Mouse (Mus musculus) hindbrain, embryonic 16.5 days (tissue): ENCODE data around the gene Nek8. TPM values are rescaled to one million over a fixed set of nuclear protein-coding genes. Genes with fewer than 3 reads are reported as not detected.
"Not testable (repeated sequence)": the region's sequence is repeated elsewhere in the genome, so short reads cannot be mapped to it uniquely, and the experiment has no call there.

Experiments used
- ATAC-seq: fragments of 200-750 bp; cut with Nextera tagmentation; 2 replicates; pipeline ENCODE4 v1.8.0; 2017; ENCODE audit warnings: moderate TSS enrichment, moderate library complexity
- H3K27ac ChIP-seq: fragments of 300-500 bp; sonication (generic); 2 replicates; pipeline ENCODE4 v1.5.1; 2014; ENCODE audit warnings: low read depth, mild to moderate bottlenecking, control low read depth, low read length, moderate library complexity
- H3K27me3 ChIP-seq: fragments of 300-500 bp; sonication (generic); replicated peaks from 2 replicates; pipeline ENCODE4 v1.6.1; 2014; ENCODE audit warnings: low read length; ENCODE audit not compliant: control insufficient read depth, insufficient read depth
- H3K36me3 ChIP-seq: fragments of 300-500 bp; sonication (generic); 2 replicates; pipeline ENCODE4 v1.6.1; 2014; ENCODE audit warnings: mild to moderate bottlenecking, low read length, moderate library complexity, mixed read lengths; ENCODE audit not compliant: control insufficient read depth, insufficient read depth
- H3K4me1 ChIP-seq: fragments of 300-500 bp; sonication (generic); 2 replicates; pipeline ENCODE4 v1.6.1; 2014; ENCODE audit warnings: low read depth, low read length; ENCODE audit not compliant: control insufficient read depth, insufficient read depth
- H3K4me2 ChIP-seq: fragments of 300-500 bp; sonication (generic); 2 replicates; pipeline ENCODE4 v1.6.1; 2014; ENCODE audit warnings: mild to moderate bottlenecking, low read length, control low read depth, moderate library complexity
- H3K4me3 ChIP-seq: fragments of 300-500 bp; sonication (generic); 2 replicates; pipeline ENCODE4 v1.5.1; 2014; ENCODE audit warnings: mild to moderate bottlenecking, low read length, control low read depth, moderate library complexity
- H3K9ac ChIP-seq: fragments of 300-500 bp; sonication (generic); 2 replicates; pipeline ENCODE4 v1.6.1; 2014; ENCODE audit warnings: low read depth, mild to moderate bottlenecking, control low read depth, low read length, moderate library complexity
- H3K9me3 ChIP-seq: fragments of 300-500 bp; sonication (generic); 2 replicates; pipeline ENCODE4 v1.6.1; 2014; ENCODE audit warnings: mild to moderate bottlenecking, low read length, moderate library complexity; ENCODE audit not compliant: control insufficient read depth
- WGBS: fragments of 180-500 bp; shearing (Covaris S2); extraction: QIAGEN DNeasy Blood & Tissue Kit; methylation state at CpG from one replicate; pipeline ENCODE4 v1.1.7; 2014; 5-methylcytosine and 5-hydroxymethylcytosine counted together
- polyA plus RNA-seq: library from polyadenylated mRNA; unstranded; fragments of >200 nt; fragmentation: Nextera tagmentation; extraction: Ambion mirVana; gene quantifications from 2 replicates; pipeline ENCODE4 v1.2.1, GENCODE M21; 2015

The Nek8 gene
- polyA plus RNA-seq, 1 experiment from 2014 or later, result 7.1 TPM

- Histone ChIP-seq H3K27me3 (no peaks in the 10 kb centered on the region), H3K4me1 (no peaks in the 10 kb centered on the region), H3K27ac (no peak overlapping the region), H3K4me2 (no peak overlapping the region), H3K9me3 (no peaks in the 10 kb centered on the region), H3K36me3 (no peaks in the 10 kb centered on the region; the same call in 1 of the 2 replicates), H3K9ac (no peak overlapping the region), H3K4me3 (no peak overlapping the region)
- 87% methylated on average over 3 of the region's 3 CpGs for WGBS
- ATAC-seq, result no peak
Observed at GRCm38 (mm10) chr11:78138023-78138422, 38.5 kb downstream of the Nek8 start.

- no peak overlapping the region for H3K4me3 ChIP-seq
- H3K4me1 ChIP-seq, result no peaks in the 10 kb centered on the region
- no peaks in the 10 kb centered on the region for H3K36me3 ChIP-seq
- H3K27me3 ChIP-seq, result no peaks in the 10 kb centered on the region
- no peaks in the 10 kb centered on the region for H3K9me3 ChIP-seq
- 80% methylated on average over 4 of the region's 4 CpGs for WGBS
- no peak overlapping the region for H3K4me2 ChIP-seq
- H3K27ac ChIP-seq, result no peak overlapping the region
- H3K9ac ChIP-seq, result no peak overlapping the region
- no peak for ATAC-seq
Observed at GRCm38 (mm10) chr11:78137584-78137983, 38.9 kb downstream of the Nek8 start.

GRCm38 (mm10) chr11:78136132-78136531 lies 40.3 kb downstream of the Nek8 start:
- no peak overlapping the region for H3K4me3 ChIP-seq
- H3K4me2 ChIP-seq, result no peak overlapping the region
- H3K27me3 ChIP-seq, result no peaks in the 10 kb centered on the region
- ATAC-seq, result no peak
- no peak overlapping the region for H3K9ac ChIP-seq
- no peaks in the 10 kb centered on the region for H3K36me3 ChIP-seq
- H3K9me3 ChIP-seq, result no peaks in the 10 kb centered on the region
- 88% methylated on average over 1 of the region's 1 CpGs for WGBS
- no peaks in the 10 kb centered on the region for H3K4me1 ChIP-seq
- no peak overlapping the region for H3K27ac ChIP-seq

- H3K4me3 ChIP-seq, H3K36me3 ChIP-seq, H3K27me3 ChIP-seq, H3K9me3 ChIP-seq, H3K4me2 ChIP-seq, H3K27ac ChIP-seq, H3K4me1 ChIP-seq, ATAC-seq, H3K9ac ChIP-seq: not testable (repeated sequence)
- WGBS, result 94% methylated on average over 7 of the region's 7 CpGs
Observed at GRCm38 (mm10) chr11:78135314-78135713, 41.2 kb downstream of the Nek8 start.

DNA sequence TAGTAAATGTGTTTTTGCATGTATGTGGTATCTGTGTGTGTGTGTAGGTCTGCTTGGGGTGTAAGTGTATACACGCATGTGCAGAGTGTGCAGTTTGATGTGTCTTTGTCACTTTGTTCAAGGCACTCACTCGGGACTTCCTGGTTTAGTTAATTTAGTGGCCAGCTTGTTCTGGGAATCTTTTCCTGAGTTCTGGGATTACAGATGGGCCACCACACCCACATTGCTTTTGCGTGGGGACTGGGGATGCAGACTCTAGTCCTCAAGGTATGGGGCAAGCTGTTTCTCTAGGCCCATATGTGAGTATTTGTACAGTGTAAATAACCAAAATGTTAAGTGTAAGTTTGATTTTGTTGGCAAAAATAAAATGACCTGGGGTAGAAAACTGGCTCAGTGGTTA lies 42.1 kb downstream of the Nek8 start:
- no peak overlapping the region for H3K4me2 ChIP-seq
- no peak for ATAC-seq
- H3K27me3 ChIP-seq, result no peaks in the 10 kb centered on the region
- H3K9ac ChIP-seq, result no peak overlapping the region
- no peak overlapping the region for H3K27ac ChIP-seq
- H3K4me1 ChIP-seq, result no peaks in the 10 kb centered on the region
- WGBS, result 85% methylated on average over 3 of the region's 3 CpGs
- H3K9me3 ChIP-seq, result no peaks in the 10 kb centered on the region
- H3K4me3 ChIP-seq, result no peak overlapping the region
- H3K36me3 ChIP-seq, result no peaks in the 10 kb centered on the region

GRCm38 (mm10) chr11:78133915-78134314 lies 42.6 kb downstream of the Nek8 start:
- no peaks in the 10 kb centered on the region for H3K9me3 ChIP-seq
- H3K4me3 ChIP-seq, result no peak overlapping the region
- 89% methylated on average over 6 of the region's 6 CpGs for WGBS
- H3K4me1 ChIP-seq, result peaks cover 4% of the 10 kb centered on the region; the same call in 1 of the 2 replicates
- no peaks in the 10 kb centered on the region for H3K36me3 ChIP-seq
- no peak for ATAC-seq
- H3K27ac ChIP-seq, result no peak overlapping the region
- H3K27me3 ChIP-seq, result no peaks in the 10 kb centered on the region
- no peak overlapping the region for H3K9ac ChIP-seq
- no peak overlapping the region for H3K4me2 ChIP-seq

DNA sequence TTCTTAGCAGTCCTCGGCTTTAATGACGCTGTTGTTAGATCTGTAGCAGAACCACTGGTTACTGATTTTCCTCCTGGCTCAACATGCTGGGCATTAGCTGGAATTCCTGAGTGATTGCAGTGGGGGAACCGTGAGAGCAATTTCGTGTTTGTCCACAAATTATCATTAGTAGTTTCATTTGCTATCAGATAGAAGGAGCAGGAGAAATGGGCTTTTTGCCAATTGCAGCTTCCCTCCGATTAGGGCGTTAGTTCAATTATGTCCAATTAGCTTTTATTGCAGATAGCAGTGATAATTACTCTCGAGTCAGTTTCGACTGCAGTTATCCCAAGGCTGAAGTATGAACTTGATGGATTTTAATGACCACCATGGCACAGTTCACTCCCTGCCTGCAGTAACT lies 47.0 kb downstream of the Nek8 start:
- no peak overlapping the region for H3K4me2 ChIP-seq
- peak; percentile 20; the same call in 1 of the 2 replicates for ATAC-seq
- H3K27ac ChIP-seq, result no peak overlapping the region
- WGBS, result 63% methylated on average over 8 of the region's 8 CpGs
- peaks cover 4% of the 10 kb centered on the region; the same call in 1 of the 2 replicates for H3K4me1 ChIP-seq
- no peak overlapping the region for H3K4me3 ChIP-seq
- no peaks in the 10 kb centered on the region for H3K9me3 ChIP-seq
- no peak overlapping the region for H3K9ac ChIP-seq
- H3K27me3 ChIP-seq, result no peaks in the 10 kb centered on the region
- no peaks in the 10 kb centered on the region for H3K36me3 ChIP-seq

GRCm38 (mm10) chr11:78126739-78127138 lies 49.7 kb downstream of the Nek8 start:
- H3K27ac ChIP-seq, result no peak overlapping the region
- ATAC-seq, result no peak
- 86% methylated on average over 4 of the region's 4 CpGs for WGBS
- no peak overlapping the region for H3K9ac ChIP-seq
- no peaks in the 10 kb centered on the region for H3K27me3 ChIP-seq
- no peak overlapping the region for H3K4me2 ChIP-seq
- H3K4me1 ChIP-seq, result peaks cover 4% of the 10 kb centered on the region; the same call in 1 of the 2 replicates
- no peaks in the 10 kb centered on the region for H3K36me3 ChIP-seq
- H3K9me3 ChIP-seq, result no peaks in the 10 kb centered on the region
- H3K4me3 ChIP-seq, result no peak overlapping the region

DNA sequence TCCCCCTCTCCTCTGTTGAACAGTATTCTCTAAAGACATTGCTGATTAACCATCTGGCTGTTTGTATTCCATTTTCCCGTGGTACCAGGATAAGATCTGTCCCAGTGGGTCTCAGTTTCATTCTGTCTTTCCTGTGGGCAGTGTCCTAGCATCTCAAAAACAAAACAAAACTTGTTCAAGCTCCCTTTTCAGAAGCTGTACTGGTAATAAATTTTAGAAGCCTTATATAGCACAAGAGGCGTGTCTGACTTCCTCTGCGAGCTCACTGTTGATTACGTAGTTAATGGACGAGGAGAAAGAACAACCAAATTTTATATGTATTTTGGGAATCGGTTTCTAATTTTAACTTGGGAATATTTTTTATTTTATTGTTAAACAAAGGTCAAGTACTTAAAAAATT lies 50.8 kb downstream of the Nek8 start:
- H3K27me3 ChIP-seq, result no peaks in the 10 kb centered on the region
- no peak overlapping the region for H3K4me3 ChIP-seq
- H3K9ac ChIP-seq, result no peak overlapping the region
- ATAC-seq, result no peak
- peaks cover 12% of the 10 kb centered on the region for H3K4me1 ChIP-seq
- H3K27ac ChIP-seq, result no peak overlapping the region
- 68% methylated on average over 6 of the region's 6 CpGs for WGBS
- H3K9me3 ChIP-seq, result no peaks in the 10 kb centered on the region
- no peaks in the 10 kb centered on the region for H3K36me3 ChIP-seq
- H3K4me2 ChIP-seq, result no peak overlapping the region

DNA sequence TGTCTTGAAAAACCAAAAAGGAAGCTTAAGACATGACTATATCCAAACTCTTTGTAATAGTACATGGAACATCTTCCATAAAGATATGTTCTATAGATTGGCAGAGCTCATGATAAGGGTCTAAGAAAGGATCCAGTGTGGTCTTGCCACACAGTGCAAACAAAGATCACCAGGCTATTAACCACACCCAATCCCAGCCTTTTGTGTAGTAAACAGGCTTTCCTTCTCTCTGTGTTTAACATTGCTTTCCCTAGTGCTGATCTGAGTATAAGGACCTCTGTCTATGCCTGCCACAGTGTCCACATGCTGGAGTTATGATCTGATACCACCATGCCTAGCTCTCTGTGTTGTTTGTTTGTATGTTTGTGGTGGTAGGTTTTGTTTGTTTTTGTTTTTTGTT lies 52.7 kb downstream of the Nek8 start:
- H3K4me3 ChIP-seq, result no peak overlapping the region
- no peak overlapping the region for H3K4me2 ChIP-seq
- H3K9ac ChIP-seq, result no peak overlapping the region
- H3K27ac ChIP-seq, result no peak overlapping the region
- no peaks in the 10 kb centered on the region for H3K9me3 ChIP-seq
- no peak for ATAC-seq
- H3K27me3 ChIP-seq, result no peaks in the 10 kb centered on the region
- no peaks in the 10 kb centered on the region for H3K36me3 ChIP-seq
- peaks cover 10% of the 10 kb centered on the region for H3K4me1 ChIP-seq
